Mouse (Mus musculus): ENCODE results near the gene 2310022A10Rik.

2310022A10Rik gene

GRCm38 (mm10) chr7:27552931-27553513 lies at the start of gene 2310022A10Rik, which contains the start of gene Pld3:
2310022A10Rik (plus strand) TSS chr7:27553233.
Pld3 (minus strand) TSS chr7:27553218.
- DNase-seq: peak; percentile 98

GRCm38 (mm10) chr7:27506765-27507370 lies 46.2 kb upstream of the 2310022A10Rik start:
- no peak for DNase-seq

DNA sequence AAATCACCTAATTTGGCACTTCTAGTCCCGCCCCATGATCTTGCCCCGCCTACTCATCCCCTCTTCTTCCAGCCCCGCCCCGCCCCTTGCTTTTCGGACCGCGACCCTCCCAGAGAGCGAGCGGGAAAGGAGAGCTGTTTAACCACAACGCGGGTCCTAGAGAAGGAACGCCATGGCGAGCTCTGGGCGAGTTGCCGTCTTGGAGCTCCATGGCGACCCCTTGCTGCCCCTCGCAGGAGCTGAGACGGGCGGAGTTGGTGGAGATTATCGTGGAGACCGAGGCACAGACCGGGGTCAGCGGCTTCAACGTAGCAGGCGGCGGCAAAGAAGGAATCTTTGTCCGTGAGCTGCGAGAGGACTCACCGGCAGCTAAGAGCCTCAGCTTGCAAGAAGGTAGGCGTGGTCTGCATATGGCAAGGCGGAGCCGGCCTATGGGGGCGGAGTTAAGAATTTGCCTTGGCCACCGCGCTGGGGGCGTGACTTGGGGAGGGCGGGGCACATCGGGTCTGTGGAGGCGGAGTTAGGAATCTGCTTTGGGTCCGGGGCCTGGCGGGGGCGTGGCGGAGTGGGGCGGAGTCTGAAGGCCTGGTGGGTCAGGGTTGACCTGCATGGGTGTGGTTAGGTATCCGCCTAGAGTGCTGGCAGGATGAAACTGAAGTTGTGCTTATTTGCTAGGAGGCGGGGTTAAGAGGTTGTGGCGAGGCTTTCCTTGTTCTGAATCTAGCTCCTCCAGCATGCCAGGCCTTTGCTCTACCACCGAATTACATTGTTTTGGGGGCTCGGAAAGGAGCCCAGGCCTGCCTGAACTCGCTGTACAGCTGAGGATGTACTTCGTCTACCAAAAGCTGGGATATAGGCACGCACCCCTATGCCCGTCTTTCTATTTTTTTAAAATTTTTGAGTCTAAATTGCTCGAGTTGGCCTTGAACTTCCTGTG lies 45.1 kb upstream of the 2310022A10Rik start:
- DNase-seq: peak; percentile 99

- peak; percentile 78 for DNase-seq
Measured at GRCm38 (mm10) chr7:27508648-27509005, 44.4 kb upstream of the 2310022A10Rik start.

DNA sequence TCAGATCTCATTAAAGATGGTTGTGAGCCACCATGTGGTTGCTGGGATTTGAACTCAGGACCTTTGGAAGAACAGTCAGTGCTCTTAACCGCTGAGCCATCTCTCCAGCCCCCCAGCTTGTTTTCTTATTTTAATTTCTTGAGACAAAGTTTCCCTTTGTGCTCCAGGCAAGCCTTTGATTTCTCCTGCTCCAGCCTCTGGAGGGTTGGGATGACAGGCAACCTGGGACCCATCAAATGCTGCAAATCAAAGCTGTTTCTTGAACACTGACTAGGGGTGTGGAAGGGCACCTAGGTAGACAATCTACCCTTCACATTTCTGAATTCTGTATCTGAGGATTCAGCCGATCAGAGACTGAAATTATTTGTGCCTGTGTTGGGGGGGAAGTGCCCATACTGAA lies 42.2 kb upstream of the 2310022A10Rik start:
- DNase-seq: no peak

DNA sequence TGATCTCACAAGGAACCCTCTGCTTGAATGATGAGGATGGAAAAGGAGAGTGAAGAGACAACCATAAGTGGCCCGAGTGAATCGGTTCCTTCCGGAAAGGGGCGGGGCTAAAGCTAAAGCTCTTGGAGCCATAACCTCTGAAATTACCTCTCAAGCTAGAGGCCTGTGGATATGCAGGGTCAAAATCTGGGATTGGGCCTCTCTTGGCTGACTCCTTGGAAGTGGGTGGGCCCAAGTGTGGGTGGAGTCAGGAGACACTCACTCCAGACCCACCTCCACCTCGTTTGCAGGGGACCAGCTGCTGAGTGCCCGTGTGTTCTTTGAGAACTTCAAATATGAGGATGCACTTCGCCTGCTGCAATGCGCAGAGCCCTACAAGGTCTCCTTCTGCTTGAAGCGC lies 38.1 kb upstream of the 2310022A10Rik start:
- DNase-seq: no peak

DNA sequence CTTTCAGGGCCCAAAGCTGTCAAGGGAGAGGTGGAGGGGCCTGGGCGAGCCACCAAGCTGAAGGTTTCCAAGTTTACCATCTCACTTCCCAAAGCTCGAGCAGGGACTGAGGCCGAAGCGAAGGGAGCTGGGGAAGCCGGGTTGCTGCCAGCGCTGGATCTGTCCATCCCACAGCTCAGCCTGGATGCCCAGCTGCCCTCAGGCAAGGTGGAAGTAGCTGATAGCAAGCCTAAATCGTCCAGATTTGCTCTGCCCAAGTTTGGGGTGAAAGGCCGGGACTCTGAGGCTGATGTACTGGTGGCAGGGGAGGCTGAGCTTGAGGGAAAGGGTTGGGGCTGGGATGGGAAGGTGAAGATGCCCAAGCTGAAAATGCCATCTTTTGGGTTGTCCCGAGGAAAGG lies 34.7 kb upstream of the 2310022A10Rik start:
- DNase-seq: no peak

DNA sequence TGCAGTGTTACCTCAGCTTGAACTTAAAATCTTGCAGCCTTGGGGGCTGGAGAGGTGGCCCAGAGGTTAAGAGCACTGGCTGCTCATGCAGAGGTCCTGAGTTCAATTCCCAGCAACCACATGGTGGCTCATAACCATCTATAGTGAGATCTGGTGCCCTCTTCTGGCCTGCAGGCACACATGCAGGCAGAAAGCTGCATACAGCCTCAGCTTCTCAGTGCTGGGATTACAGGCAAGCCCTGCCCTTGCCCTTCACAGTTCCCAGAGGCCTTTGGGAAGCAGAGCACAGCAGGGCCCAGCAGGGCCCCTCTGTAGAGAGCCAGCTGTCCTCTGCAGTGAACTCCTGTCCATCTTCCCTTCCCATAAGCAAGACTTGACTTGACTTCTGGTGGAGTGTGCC lies 32.9 kb upstream of the 2310022A10Rik start:
- DNase-seq: no peak

- DNase-seq: no peak
Measured at GRCm38 (mm10) chr7:27520599-27520998, 32.4 kb upstream of the 2310022A10Rik start.

DNA sequence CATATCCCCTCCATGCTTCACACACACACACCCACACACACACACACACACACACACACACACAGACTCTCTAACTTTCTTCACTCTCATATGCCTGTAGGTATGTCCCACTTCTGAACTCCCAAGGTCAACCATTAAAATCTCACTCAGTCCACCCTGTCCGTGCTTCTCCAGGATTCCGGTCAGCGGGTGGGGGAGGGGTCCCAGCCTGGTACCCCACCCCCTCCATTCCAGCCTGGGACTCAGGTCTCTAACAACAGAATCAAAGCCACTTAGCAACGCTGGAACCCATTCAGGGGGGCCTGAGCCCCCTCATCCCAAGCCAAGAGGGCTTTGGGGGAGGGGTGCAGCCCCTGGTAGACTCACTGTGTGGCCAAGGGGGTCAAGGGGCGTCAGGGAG lies 30.1 kb upstream of the 2310022A10Rik start, which contains the start of gene Hipk4:
Gene Hipk4, plus strand, starts transcription at position 301 of the 400 bp plus-strand sequence.
- no peak for DNase-seq

DNA sequence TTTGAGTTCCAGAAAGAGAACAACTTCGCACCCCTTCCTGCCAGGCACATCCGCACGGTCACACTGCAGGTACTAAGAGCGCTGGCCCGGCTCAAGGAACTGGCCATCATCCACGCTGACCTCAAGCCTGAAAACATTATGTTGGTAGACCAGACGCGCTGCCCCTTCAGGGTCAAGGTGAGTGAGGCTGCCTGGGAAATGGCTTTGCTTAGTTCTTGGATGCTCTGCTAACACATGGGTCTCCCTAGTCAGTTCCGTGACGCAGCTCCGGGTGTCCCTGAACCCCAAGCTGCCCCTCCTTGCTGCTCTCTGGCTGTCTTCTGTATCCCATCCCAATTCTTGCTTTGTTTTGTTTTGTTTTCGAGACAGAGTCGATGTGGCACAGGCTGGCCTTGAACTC lies 29.2 kb upstream of the 2310022A10Rik start:
- DNase-seq: no peak

GRCm38 (mm10) chr7:27526039-27526827 lies 26.8 kb upstream of the 2310022A10Rik start:
- peak; percentile 84 for DNase-seq

DNA sequence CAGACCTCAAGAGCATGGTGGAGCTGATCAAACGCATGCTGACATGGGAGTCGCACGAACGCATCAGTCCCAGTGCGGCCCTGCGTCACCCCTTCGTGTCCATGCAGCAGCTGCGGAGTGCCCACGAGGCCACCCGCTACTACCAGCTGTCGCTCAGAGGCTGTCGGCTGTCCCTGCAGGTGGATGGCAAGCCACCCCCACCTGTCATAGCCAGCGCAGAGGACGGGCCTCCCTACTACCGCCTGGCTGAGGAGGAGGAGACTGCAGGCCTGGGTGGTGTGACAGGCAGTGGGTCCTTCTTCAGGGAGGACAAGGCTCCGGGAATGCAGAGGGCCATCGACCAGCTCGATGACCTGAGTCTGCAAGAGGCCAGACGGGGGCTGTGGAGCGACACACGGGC lies 24.0 kb upstream of the 2310022A10Rik start:
- no peak for DNase-seq

DNA sequence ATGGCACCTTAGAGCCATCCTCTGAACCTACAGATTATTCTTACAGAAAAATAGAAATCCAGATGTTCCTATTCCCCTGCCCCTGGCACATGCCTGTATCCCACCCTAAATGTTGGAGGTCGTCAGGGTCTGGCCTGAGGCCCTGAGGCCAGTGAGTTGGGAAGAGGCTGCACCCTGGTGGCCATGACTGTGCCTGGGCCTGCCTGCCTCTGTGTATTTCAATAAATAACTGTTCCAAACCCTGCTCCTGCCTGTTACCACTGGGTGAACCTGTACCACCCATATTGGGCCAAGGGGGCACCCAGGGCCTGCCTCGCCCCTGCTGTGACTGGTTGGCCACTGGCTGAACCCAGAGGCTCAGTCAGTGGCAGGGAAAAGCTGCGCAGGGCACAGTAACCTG lies 22.1 kb upstream of the 2310022A10Rik start:
- no peak for DNase-seq

- no peak for DNase-seq
Measured at GRCm38 (mm10) chr7:27531707-27532106, 21.3 kb upstream of the 2310022A10Rik start.

- no peak for DNase-seq
Measured at GRCm38 (mm10) chr7:27532480-27533050, 20.5 kb upstream of the 2310022A10Rik start.

DNA sequence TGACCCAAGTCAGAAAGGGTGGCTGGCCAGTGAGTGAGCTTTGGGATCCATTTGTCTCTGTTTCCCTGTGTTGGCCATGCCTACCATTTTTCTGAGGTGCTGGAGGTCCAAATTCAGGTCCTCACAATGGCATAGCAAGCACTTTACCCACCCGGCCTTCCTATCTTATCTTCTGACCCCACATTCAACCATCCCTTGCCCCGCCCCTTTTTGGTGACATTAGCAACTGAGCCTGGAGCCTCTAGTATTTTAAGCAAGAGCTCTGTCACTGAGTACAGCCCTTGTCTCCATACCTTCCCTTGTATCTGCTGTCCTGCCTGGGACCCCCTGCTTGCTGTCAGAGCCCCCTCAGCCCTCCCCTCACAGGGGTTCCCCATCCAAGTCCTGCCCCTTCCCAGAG lies 17.6 kb upstream of the 2310022A10Rik start:
- DNase-seq: no peak

- no peak for DNase-seq
Measured at GRCm38 (mm10) chr7:27536618-27537017, 16.4 kb upstream of the 2310022A10Rik start.

DNA sequence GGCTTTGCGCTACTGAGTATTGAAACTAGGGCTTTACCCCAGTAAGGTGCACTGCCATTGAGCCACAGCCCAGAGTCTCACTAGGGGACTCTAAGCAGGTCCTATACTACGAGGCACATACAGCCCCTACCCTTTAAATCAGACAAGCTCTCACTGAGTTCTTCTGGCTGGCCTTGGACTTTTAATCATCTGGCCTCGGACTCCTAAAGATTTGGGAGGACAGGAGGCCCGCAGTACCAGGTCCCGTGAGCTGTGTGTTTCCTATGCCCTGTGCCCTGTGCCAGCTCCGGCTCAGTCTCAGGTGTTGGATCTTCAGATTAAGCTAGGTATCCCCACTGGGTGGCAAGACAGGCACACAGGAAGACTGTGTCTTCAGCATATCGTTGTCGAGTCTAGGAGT lies 15.0 kb upstream of the 2310022A10Rik start:
- DNase-seq: no peak

DNA sequence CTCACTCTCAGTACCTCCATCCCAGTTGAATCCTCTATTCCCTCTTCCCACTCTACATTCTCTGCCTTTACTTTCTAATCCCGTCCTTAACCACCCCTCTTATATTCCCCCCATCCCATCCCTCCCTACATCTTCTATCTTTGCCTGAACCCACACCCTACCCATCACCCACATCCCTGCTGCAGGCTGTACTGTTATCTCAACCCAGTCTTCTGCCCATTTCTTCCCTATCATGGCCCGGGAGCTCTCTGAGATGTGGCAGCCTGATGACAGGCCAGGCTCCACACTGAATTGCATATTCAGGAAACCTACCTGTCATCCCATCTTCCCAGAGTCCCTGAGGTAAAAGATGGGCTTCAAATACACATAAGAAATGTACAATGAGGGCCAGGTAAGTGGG lies 14.2 kb upstream of the 2310022A10Rik start:
- DNase-seq: no peak

- DNase-seq: no peak
Measured at GRCm38 (mm10) chr7:27540521-27540920, 12.5 kb upstream of the 2310022A10Rik start.

DNA sequence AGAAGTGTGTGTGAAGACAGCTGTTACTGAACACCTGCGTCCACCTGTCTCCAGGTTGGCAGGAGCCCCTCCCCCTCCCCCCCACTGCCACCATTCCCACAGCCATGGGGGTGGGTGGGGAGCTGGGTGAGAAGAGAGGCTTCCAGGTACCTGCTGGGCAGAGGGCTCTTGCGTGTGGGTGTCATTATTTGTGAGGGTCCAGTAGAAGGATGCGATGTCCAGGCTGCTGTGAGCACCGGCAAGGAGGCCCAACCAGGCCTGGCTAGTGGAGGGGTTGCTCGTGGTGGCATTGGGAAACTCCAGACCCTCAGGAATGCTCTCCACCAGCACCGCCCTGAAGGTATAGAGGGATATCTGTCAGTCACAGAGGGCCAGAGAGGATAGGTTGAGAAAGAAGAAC lies 12.1 kb upstream of the 2310022A10Rik start:
- no peak for DNase-seq

GRCm38 (mm10) chr7:27541431-27541830 lies 11.6 kb upstream of the 2310022A10Rik start:
- DNase-seq: no peak

All from kidney, postnatal 14 days (tissue).